Mouse (Mus musculus) gastrocnemius, postnatal 36 days (tissue): Measurements from ENCODE around the gene Hmx1. TPM values are rescaled to one million over a fixed set of nuclear protein-coding genes. Genes with fewer than 3 reads are reported as not detected.

Source experiments
- total RNA-seq, 2 experiments: library from RNA; stranded (reverse); gene quantifications; 2 replicates each; pipeline ENCODE4 v1.2.3; 2021

Hmx1 gene
- total RNA-seq, 2 experiments from 2014 or later = not detected

Other genes starting within 250 kb of the Hmx1 start
- gene Adra2c, start 110.8 kb upstream of the Hmx1 start, total RNA-seq = under 1 TPM; 0.17 to 0.28 TPM
- 1 to 10 TPM in 1 of 2 experiments, under 1 TPM in 1; 0.92 to 1.4 TPM for gene Cpz, start 136.6 kb downstream of the Hmx1 start, total RNA-seq
- gene Trmt44, start 186.0 kb downstream of the Hmx1 start, total RNA-seq = 1 to 10 TPM; 1.4 to 1.5 TPM
- gene Acox3, start 193.9 kb downstream of the Hmx1 start, total RNA-seq = 10 to 100 TPM; 16.5 to 17.8 TPM